Mouse (Mus musculus): ENCODE data around the gene Opcml. TPM values are rescaled to one million over a fixed set of nuclear protein-coding genes. Genes with fewer than 3 reads are reported as not detected.

Opcml gene
- polyA plus RNA-seq, 1 experiment = 43.6 TPM

GRCm38 (mm10) chr9:28533191-28533590 lies 742.6 kb downstream of the Opcml start:
- WGBS = 49% methylated on average over 1 of the region's 1 CpGs
- no peaks in the 10 kb centered on the region; the same call in none of the 2 replicates for H3K4me1 ChIP-seq (ENCODE audit: control insufficient read depth, insufficient read depth, low read length)
- no peak overlapping the region for H3K27ac ChIP-seq (ENCODE audit: insufficient read depth, low read length)
- H3K4me3 ChIP-seq (replicated peaks; ENCODE audit: insufficient read depth, low read depth, low read length) = no peak overlapping the region
- no peak for TF ChIP-seq POLR2A (IDR thresholded peaks at IDR 0.05; ENCODE audit: borderline replicate concordance, insufficient read depth, low read length)
- TF ChIP-seq CTCF (IDR thresholded peaks at IDR 0.05; ENCODE audit: borderline replicate concordance, insufficient read depth, low read depth, low read length) = no peak
- DNase-seq = no peak
- no peaks in the 10 kb centered on the region for H3K27me3 ChIP-seq (ENCODE audit: control insufficient read depth, insufficient read depth, low read length)

GRCm38 (mm10) chr9:28535006-28535405 lies 744.4 kb downstream of the Opcml start:
- Histone ChIP-seq H3K4me1 (ENCODE audit: control insufficient read depth, insufficient read depth, low read length) (peaks cover under 1% of the 10 kb centered on the region), H3K4me3 (replicated peaks; ENCODE audit: insufficient read depth, low read depth, low read length) (no peak overlapping the region), H3K27ac (ENCODE audit: insufficient read depth, low read length) (no peak overlapping the region), H3K27me3 (ENCODE audit: control insufficient read depth, insufficient read depth, low read length) (no peaks in the 10 kb centered on the region)
- no peak for DNase-seq
- no peak for TF ChIP-seq POLR2A (IDR thresholded peaks at IDR 0.05; ENCODE audit: borderline replicate concordance, insufficient read depth, low read length)
- no peak for TF ChIP-seq CTCF (IDR thresholded peaks at IDR 0.05; ENCODE audit: borderline replicate concordance, insufficient read depth, low read depth, low read length)
- 90% methylated on average over 4 of the region's 4 CpGs for WGBS

DNA sequence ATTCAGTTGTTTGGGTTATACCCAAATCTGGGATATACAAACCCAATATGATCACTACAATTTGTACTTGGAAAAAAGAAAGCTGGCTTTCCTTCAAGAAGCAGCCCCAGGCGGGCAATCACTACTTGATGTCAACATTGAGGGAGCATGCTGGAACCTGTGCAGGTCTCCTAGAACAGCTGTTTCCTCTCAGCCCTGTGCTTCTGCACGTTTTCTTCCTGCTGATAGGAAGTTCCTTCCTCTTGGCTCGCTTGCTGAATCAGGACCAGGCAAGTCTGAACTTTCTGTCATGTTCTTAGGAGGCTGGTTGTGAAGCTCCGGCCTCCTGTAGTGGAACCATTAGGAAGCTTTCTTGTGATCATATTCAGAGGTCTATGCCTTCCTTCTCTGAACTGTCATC lies 746.1 kb downstream of the Opcml start:
- no peaks in the 10 kb centered on the region for H3K27me3 ChIP-seq (ENCODE audit: control insufficient read depth, insufficient read depth, low read length)
- DNase-seq = no peak
- 79% methylated on average over 4 of the region's 4 CpGs for WGBS
- H3K4me1 ChIP-seq (ENCODE audit: control insufficient read depth, insufficient read depth, low read length) = peaks cover 5% of the 10 kb centered on the region
- H3K4me3 ChIP-seq (replicated peaks; ENCODE audit: insufficient read depth, low read depth, low read length) = no peak overlapping the region
- H3K27ac ChIP-seq (ENCODE audit: insufficient read depth, low read length) = no peak overlapping the region
- TF ChIP-seq POLR2A (IDR thresholded peaks at IDR 0.05; ENCODE audit: borderline replicate concordance, insufficient read depth, low read length) (no peak), CTCF (IDR thresholded peaks at IDR 0.05; ENCODE audit: borderline replicate concordance, insufficient read depth, low read depth, low read length) (no peak)

DNA sequence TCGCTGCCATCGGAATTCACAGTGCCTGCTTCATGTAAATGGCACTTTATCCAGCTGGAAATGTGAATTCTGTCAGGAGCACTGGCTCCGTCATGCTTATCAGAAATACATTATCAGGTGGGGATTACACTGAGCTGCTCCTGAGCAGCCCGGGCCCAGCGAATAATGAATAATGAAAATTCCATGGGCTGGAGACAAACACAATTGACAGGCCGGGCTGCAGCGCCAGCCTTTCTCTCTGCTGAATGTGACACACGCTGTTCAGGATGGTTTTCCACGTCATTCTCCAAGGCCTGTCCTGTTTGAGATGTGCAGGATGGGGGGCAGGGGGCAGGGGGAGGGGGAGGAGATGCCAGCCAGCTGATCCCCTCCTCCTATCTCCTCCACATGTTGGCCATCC lies 757.6 kb downstream of the Opcml start:
- no peaks in the 10 kb centered on the region for H3K27me3 ChIP-seq (ENCODE audit: control insufficient read depth, insufficient read depth, low read length)
- DNase-seq = no peak
- no peaks in the 10 kb centered on the region for H3K4me1 ChIP-seq (ENCODE audit: control insufficient read depth, insufficient read depth, low read length)
- H3K4me3 ChIP-seq (replicated peaks; ENCODE audit: insufficient read depth, low read depth, low read length) = no peak overlapping the region
- no peak overlapping the region for H3K27ac ChIP-seq (ENCODE audit: insufficient read depth, low read length)
- TF ChIP-seq CTCF (IDR thresholded peaks at IDR 0.05; ENCODE audit: borderline replicate concordance, insufficient read depth, low read depth, low read length) = no peak
- WGBS = 75% methylated on average over 9 of the region's 9 CpGs

DNA sequence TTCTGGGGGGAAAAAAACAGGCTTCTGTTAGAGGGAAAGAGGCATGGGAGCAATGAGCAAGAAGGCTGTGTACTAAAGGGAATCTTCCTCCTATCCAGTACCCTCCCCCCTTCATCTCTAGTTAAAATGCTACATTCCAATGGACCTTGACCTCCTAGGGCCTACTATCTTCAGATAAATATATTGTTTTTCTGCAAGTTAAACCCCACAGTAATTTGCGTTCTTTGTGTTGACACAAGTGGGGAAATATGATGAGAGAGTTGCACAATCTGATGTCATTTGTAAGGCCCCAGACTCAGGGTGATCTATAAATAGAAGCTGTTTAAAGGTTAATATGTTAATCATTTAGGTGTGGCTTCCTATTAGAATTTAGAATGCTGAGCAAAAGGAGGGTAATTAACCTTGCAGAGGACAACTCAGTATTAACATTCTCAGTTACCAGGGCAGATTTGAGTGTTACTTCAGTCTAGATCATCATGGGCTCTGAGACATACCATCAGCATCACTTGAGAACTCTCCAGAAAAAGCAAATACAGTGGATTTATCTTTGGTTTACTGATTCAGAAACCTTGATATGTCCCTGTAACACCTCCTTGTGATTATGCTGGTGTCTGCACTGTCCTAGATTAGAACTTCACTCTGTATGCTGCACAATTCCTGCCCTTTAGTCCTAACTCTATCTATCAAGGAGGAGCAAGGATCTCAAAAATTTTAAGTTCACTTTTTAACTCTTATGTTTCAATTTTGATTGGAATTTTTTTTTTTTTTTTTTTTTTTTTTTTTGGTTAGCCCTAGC lies 762.0 kb downstream of the Opcml start:
- TF ChIP-seq POLR2A (IDR thresholded peaks at IDR 0.05; ENCODE audit: borderline replicate concordance, insufficient read depth, low read length) (no peak), CTCF (IDR thresholded peaks at IDR 0.05; ENCODE audit: borderline replicate concordance, insufficient read depth, low read depth, low read length) (no peak)
- H3K4me3 ChIP-seq (replicated peaks; ENCODE audit: insufficient read depth, low read depth, low read length) = no peak overlapping the region
- H3K4me1 ChIP-seq (ENCODE audit: control insufficient read depth, insufficient read depth, low read length) = no peaks in the 10 kb centered on the region
- no peaks in the 10 kb centered on the region for H3K27me3 ChIP-seq (ENCODE audit: control insufficient read depth, insufficient read depth, low read length)
- WGBS = 94% methylated on average over 1 of the region's 1 CpGs
- no peak for DNase-seq
- no peak overlapping the region for H3K27ac ChIP-seq (ENCODE audit: insufficient read depth, low read length)

DNA sequence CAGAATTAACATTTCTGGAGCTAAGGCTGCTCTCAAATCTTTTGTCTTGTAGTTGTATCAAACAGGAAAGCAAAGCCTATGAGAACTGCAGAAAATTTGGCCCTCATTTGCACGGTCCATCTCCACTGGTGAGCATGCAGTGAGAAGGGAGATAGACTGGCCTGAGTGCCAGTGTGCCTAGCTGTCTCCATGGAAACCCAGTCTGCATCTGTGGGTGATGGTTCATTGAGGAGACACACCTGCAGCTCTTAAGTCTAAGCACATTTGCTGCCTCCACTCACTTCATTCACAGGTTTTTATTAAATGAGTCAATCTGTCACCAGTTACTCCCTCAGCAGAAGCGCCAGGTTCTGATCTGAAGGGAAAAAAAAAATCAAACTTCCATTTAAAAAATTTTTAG lies 768.1 kb downstream of the Opcml start:
- Histone ChIP-seq H3K4me3 (replicated peaks; ENCODE audit: insufficient read depth, low read depth, low read length) (no peak overlapping the region), H3K27me3 (ENCODE audit: control insufficient read depth, insufficient read depth, low read length) (no peaks in the 10 kb centered on the region), H3K27ac (ENCODE audit: insufficient read depth, low read length) (no peak overlapping the region), H3K4me1 (ENCODE audit: control insufficient read depth, insufficient read depth, low read length) (peaks cover 3% of the 10 kb centered on the region; the same call in 1 of the 2 replicates)
- DNase-seq = peak in 1 of 2 experiments; percentile 30
- no peak for TF ChIP-seq CTCF (IDR thresholded peaks at IDR 0.05; ENCODE audit: borderline replicate concordance, insufficient read depth, low read depth, low read length)
- no peak for TF ChIP-seq POLR2A (IDR thresholded peaks at IDR 0.05; ENCODE audit: borderline replicate concordance, insufficient read depth, low read length)
- WGBS = 59% methylated on average over 2 of the region's 2 CpGs

DNA sequence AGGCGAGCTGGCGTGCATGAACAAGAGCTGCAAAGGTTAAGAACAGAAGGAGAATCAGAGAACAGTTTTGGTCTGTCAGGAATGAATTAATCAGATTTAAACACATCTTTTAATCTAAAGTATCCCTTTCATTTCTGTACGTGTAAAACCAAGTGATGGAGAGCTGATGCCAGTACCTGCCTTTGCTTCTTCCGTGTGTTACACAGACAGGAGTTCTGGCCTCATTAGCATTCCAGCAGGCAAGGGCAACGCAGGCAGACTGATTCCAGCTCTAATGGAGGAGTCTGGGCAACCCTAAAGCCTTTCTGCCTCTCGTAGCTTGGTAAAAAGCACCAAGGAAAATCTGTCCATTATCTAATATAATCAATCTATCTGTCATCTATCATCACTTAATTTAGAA lies 771.2 kb downstream of the Opcml start:
- Histone ChIP-seq H3K4me3 (replicated peaks; ENCODE audit: insufficient read depth, low read depth, low read length) (no peak overlapping the region), H3K4me1 (ENCODE audit: control insufficient read depth, insufficient read depth, low read length) (peaks cover 3% of the 10 kb centered on the region; the same call in 1 of the 2 replicates), H3K27ac (ENCODE audit: insufficient read depth, low read length) (no peak overlapping the region), H3K27me3 (ENCODE audit: control insufficient read depth, insufficient read depth, low read length) (no peaks in the 10 kb centered on the region)
- 80% methylated on average over 6 of the region's 6 CpGs for WGBS
- no peak for TF ChIP-seq POLR2A (IDR thresholded peaks at IDR 0.05; ENCODE audit: borderline replicate concordance, insufficient read depth, low read length)
- no peak for TF ChIP-seq CTCF (IDR thresholded peaks at IDR 0.05; ENCODE audit: borderline replicate concordance, insufficient read depth, low read depth, low read length)
- DNase-seq = no peak

GRCm38 (mm10) chr9:28563066-28563683 lies 772.6 kb downstream of the Opcml start:
- TF ChIP-seq CTCF (IDR thresholded peaks at IDR 0.05; ENCODE audit: borderline replicate concordance, insufficient read depth, low read depth, low read length) (no peak), POLR2A (IDR thresholded peaks at IDR 0.05; ENCODE audit: borderline replicate concordance, insufficient read depth, low read length) (no peak)
- H3K27ac ChIP-seq (ENCODE audit: insufficient read depth, low read length) = no peak overlapping the region
- no peaks in the 10 kb centered on the region for H3K27me3 ChIP-seq (ENCODE audit: control insufficient read depth, insufficient read depth, low read length)
- H3K4me1 ChIP-seq (ENCODE audit: control insufficient read depth, insufficient read depth, low read length) = peaks cover 3% of the 10 kb centered on the region; the same call in 1 of the 2 replicates
- H3K4me3 ChIP-seq (replicated peaks; ENCODE audit: insufficient read depth, low read depth, low read length) = no peak overlapping the region
- no peak for DNase-seq
- 77% methylated on average over 14 of the region's 14 CpGs for WGBS

Data from cerebellum, adult 2 months (tissue).